Mouse (Mus musculus): ENCODE data around the gene Col11a1.

The Col11a1 gene

GRCm38 (mm10) chr3:114029971-114030635 is at the start of gene Col11a1:
TSS of gene Col11a1 (plus strand) at chr3:114030540.
- DNase-seq (ENCODE audit: low spot score in 2 of 2): peak; percentile 71 to 77

GRCm38 (mm10) chr3:113990936-113991335 is 39.4 kb upstream of the Col11a1 start:
- no peak for DNase-seq (ENCODE audit: low spot score in 2 of 2)

- no peak for DNase-seq (ENCODE audit: low spot score in 2 of 2)
Observed at GRCm38 (mm10) chr3:114030886-114031285, 546 bp downstream of the Col11a1 start.

GRCm38 (mm10) chr3:114031351-114032213 is 1.2 kb downstream of the Col11a1 start:
- DNase-seq (ENCODE audit: low spot score in 2 of 2): no peak

GRCm38 (mm10) chr3:114032333-114032732 is 2.0 kb downstream of the Col11a1 start:
- peak in 1 of 2 experiments; percentile 12 for DNase-seq (ENCODE audit: low spot score in 2 of 2)

- no peak for DNase-seq (ENCODE audit: low spot score in 2 of 2)
Observed at GRCm38 (mm10) chr3:114052406-114052805, 22.1 kb downstream of the Col11a1 start.

GRCm38 (mm10) chr3:114053501-114053900 is 23.2 kb downstream of the Col11a1 start:
- DNase-seq (ENCODE audit: low spot score in 2 of 2): no peak

GRCm38 (mm10) chr3:114065123-114065522 is 34.8 kb downstream of the Col11a1 start:
- no peak for DNase-seq (ENCODE audit: low spot score in 2 of 2)

- peak; percentile 16 to 30 for DNase-seq (ENCODE audit: low spot score in 2 of 2)
Observed at GRCm38 (mm10) chr3:114065587-114065986, 35.2 kb downstream of the Col11a1 start.

GRCm38 (mm10) chr3:114099335-114099734 is 69.0 kb downstream of the Col11a1 start:
- DNase-seq (ENCODE audit: low spot score in 2 of 2): no peak

- no peak for DNase-seq (ENCODE audit: low spot score in 2 of 2)
Observed at GRCm38 (mm10) chr3:114107099-114107498, 76.8 kb downstream of the Col11a1 start.

GRCm38 (mm10) chr3:114147140-114147539 is 116.8 kb downstream of the Col11a1 start:
- no peak for DNase-seq (ENCODE audit: low spot score in 2 of 2)

- no peak for DNase-seq (ENCODE audit: low spot score in 2 of 2)
Observed at GRCm38 (mm10) chr3:114197964-114198750, 167.8 kb downstream of the Col11a1 start.

- no peak for DNase-seq (ENCODE audit: low spot score in 2 of 2)
Observed at GRCm38 (mm10) chr3:114212255-114212654, 181.9 kb downstream of the Col11a1 start.

- DNase-seq (ENCODE audit: low spot score in 2 of 2): no peak
Observed at GRCm38 (mm10) chr3:114216105-114216504, 185.8 kb downstream of the Col11a1 start.

GRCm38 (mm10) chr3:114229501-114229900 is 199.2 kb downstream of the Col11a1 start:
- no peak for DNase-seq (ENCODE audit: low spot score in 2 of 2)

Measured in frontal cortex, postnatal 10 days (tissue).